ENCODE assay signal across 19 mouse cellular contexts in the genomic region with DNA sequence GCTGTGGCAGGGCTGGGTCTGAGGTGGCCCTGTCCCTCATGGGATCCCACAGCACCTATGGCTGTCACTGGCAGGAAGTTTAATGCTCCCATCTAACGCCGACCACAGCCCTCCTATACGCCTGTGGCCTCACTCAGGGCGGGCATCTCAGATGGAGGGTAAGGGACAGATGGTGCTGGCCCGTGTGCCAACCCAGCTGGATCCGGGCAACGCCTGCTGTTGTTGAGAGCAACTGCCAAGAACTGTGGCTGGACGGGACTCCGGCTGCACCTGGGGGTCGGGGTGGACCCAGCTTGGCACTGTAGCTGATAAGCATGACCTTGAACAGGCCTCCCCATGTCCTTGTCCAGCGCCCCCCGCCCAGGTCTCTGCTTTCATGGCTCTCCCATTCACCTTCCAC. TPM values are rescaled to one million over a fixed set of nuclear protein-coding genes. Genes with fewer than 3 reads are reported as not detected.
DNase-seq lines count a peak whose midpoint lies in the region; ATAC-seq lines count a peak whose summit lies in the region.
"Had no signal": no experiment of that assay in that cellular context is flagged by ENCODE, and none has a peak within 500 bp of the region (broad histone marks: within the 10 kb centered on the region; RNA-seq: fewer than 3 reads in every experiment).

No protein-coding gene starts in this region.

- no peak overlapping the region for H3K27ac ChIP-seq in forebrain, embryonic 13.5 days
- H3K27ac ChIP-seq in forebrain, embryonic 15.5 days (replicated peaks), result no peak overlapping the region
- H3K27ac ChIP-seq in heart, embryonic 12.5 days (ENCODE audit: poor library complexity, severe bottlenecking), result no peak overlapping the region
- H3K27ac ChIP-seq: embryonic facial prominence, embryonic 12.5 days; liver, embryonic 14.5 days; neural tube, embryonic 12.5 days had no signal

- H3K4me2 ChIP-seq in forebrain, embryonic 13.5 days, result no peak overlapping the region
- H3K4me2 ChIP-seq in forebrain, embryonic 15.5 days (replicated peaks), result no peak overlapping the region
- H3K4me2 ChIP-seq in heart, embryonic 12.5 days, result no peak overlapping the region
- H3K4me2 ChIP-seq: embryonic facial prominence, embryonic 12.5 days; heart, embryonic 11.5 days; neural tube, embryonic 12.5 days had no signal

- 0 out of 2 replicates have a peak, but pooled peaks have one; percentile 13 for ATAC-seq in forebrain, embryonic 13.5 days
- ATAC-seq in forebrain, embryonic 15.5 days (replicated peaks), result no peak
- ATAC-seq in heart, embryonic 12.5 days (ENCODE audit: insufficient number of reproducible peaks, low FRiP score), result no peak
- ATAC-seq: CD4-positive, CD25-positive, alpha-beta regulatory T cell, adult 4 months; inflammation-experienced regulatory T-cells, adult 6 months; lung, postnatal 0 days had no signal

- 70% methylated on average over 12 of the region's 12 CpGs for WGBS in forebrain, embryonic 13.5 days
- WGBS in forebrain, embryonic 15.5 days, result 67% methylated on average over 12 of the region's 12 CpGs
- 79% methylated on average over 12 of the region's 12 CpGs for WGBS in heart, embryonic 12.5 days

- H3K9ac ChIP-seq in forebrain, embryonic 13.5 days, result no peak overlapping the region
- no peak overlapping the region for H3K9ac ChIP-seq in forebrain, embryonic 15.5 days (replicated peaks)
- H3K9ac ChIP-seq in heart, embryonic 12.5 days, result no peak overlapping the region
- H3K9ac ChIP-seq: embryonic facial prominence, embryonic 12.5 days; liver, embryonic 14.5 days; neural tube, embryonic 12.5 days had no signal

- intact Hi-C loops in left cerebral cortex, postnatal 4 days (cut with DNase I), result no loop called here

- peaks cover 25% of the 10 kb centered on the region for H3K4me1 ChIP-seq in forebrain, embryonic 13.5 days
- H3K4me1 ChIP-seq in forebrain, embryonic 15.5 days, result peaks cover 24% of the 10 kb centered on the region
- peaks cover 6% of the 10 kb centered on the region; the same call in 1 of the 2 replicates for H3K4me1 ChIP-seq in heart, embryonic 12.5 days (replicated peaks)

- H3K9me3 ChIP-seq in forebrain, embryonic 13.5 days (replicated peaks), result no peaks in the 10 kb centered on the region
- no peaks in the 10 kb centered on the region for H3K9me3 ChIP-seq in forebrain, embryonic 15.5 days
- H3K9me3 ChIP-seq in heart, embryonic 12.5 days (replicated peaks), result 0 out of 2 replicates have a peak, but pooled peaks cover 2% of the 10 kb centered on the region
- H3K9me3 ChIP-seq: embryonic facial prominence, embryonic 12.5 days; G1E; neural tube, embryonic 12.5 days had no signal

- no peak overlapping the region for H3K4me3 ChIP-seq in forebrain, embryonic 13.5 days
- H3K4me3 ChIP-seq in forebrain, embryonic 15.5 days, result no peak overlapping the region
- H3K4me3 ChIP-seq in heart, embryonic 12.5 days, result no peak overlapping the region
- H3K4me3 ChIP-seq: embryonic facial prominence, embryonic 12.5 days; neural tube, embryonic 12.5 days had no signal

- H3K36me3 ChIP-seq in forebrain, embryonic 13.5 days (ENCODE audit: poor library complexity, severe bottlenecking), result no peaks in the 10 kb centered on the region
- H3K36me3 ChIP-seq in forebrain, embryonic 15.5 days, result no peaks in the 10 kb centered on the region
- no peaks in the 10 kb centered on the region for H3K36me3 ChIP-seq in heart, embryonic 12.5 days
- H3K36me3 ChIP-seq: embryonic facial prominence, embryonic 12.5 days; G1E; neural tube, embryonic 12.5 days had no signal

- peaks cover 95% of the 10 kb centered on the region for H3K27me3 ChIP-seq in forebrain, embryonic 13.5 days
- peaks cover 76% of the 10 kb centered on the region for H3K27me3 ChIP-seq in forebrain, embryonic 15.5 days
- H3K27me3 ChIP-seq in heart, embryonic 12.5 days (replicated peaks), result peaks cover 66% of the 10 kb centered on the region

- peak; percentile 89 for DNase-seq in left cerebral cortex, postnatal 4 days
- no peak for DNase-seq in left cerebral cortex, adult 11 months (ENCODE audit: low spot score)
- DNase-seq in cerebellum, adult 11-12 months, result peak; percentile 66
- peak; percentile 80 to 81 for DNase-seq in cerebellum, postnatal 25 days
- no peak for DNase-seq in thymus, adult 18-20 months
- DNase-seq: kidney, adult 9 months; layer of hippocampus, postnatal 36 days; right cerebral cortex, postnatal 25 days had no signal

RNA-seq across cellular contexts. Expression of gene Micall2, which starts 47.8 kb away (rescaled TPM):
- polyA plus RNA-seq in forebrain, embryonic 13.5 days (2015; fragmentation: Nextera tagmentation; extraction: Ambion mirVana), result 3.2 and 4.5 TPM in 2 replicates
- polyA plus RNA-seq in forebrain, embryonic 15.5 days (2015; fragmentation: Nextera tagmentation; extraction: Ambion mirVana), result 4.0 and 4.3 TPM in 2 replicates
- 10 to 100 TPM; 11.4 to 11.5 TPM for total RNA-seq in left cerebral cortex, postnatal 4 days (2021)
- 2.1 and 3.4 TPM in 2 replicates for polyA plus RNA-seq in heart, embryonic 12.5 days (2016; fragmentation: Nextera tagmentation; extraction: Ambion mirVana)
- polyA plus RNA-seq: CD4-positive, CD25-positive, alpha-beta regulatory T cell, adult 4 months; inflammation-experienced regulatory T-cells, adult 6 months had no signal

Comparison
In these comparisons a context has a peak if more than half of its experiments do, and no peak if none do; other contexts are left out.
1. DNase-seq: peak in left cerebral cortex, postnatal 4 days (single experiment), cerebellum, adult 11-12 months (single experiment) and cerebellum, postnatal 25 days (2 of 2); none in left cerebral cortex, adult 11 months (single experiment) and thymus, adult 18-20 months (0 of 2).